Mouse (Mus musculus) neutrophil, adult 5-6 weeks (primary cell): ENCODE results near the gene Pdia3. TPM values are rescaled to one million over a fixed set of nuclear protein-coding genes. Genes with fewer than 3 reads are reported as not detected.
A peak's percentile ranks its signal among the peaks of the same experiment; 100 is the strongest.
"Not testable (repeated sequence)": the region's sequence is repeated elsewhere in the genome, so short reads cannot be mapped to it uniquely, and the experiment has no call there.

Experiments
- ATAC-seq: fragments of 151-379, 151-347 bp; 2 replicates; pipeline ENCODE4 v1.8.0; 2017; ENCODE audit warnings: mild to moderate bottlenecking, moderate TSS enrichment; ENCODE audit not compliant: insufficient number of reproducible peaks, poor library complexity, low FRiP score, severe bottlenecking; ENCODE audit errors: extremely low read depth
- total RNA-seq: library from RNA; stranded (forward); fragments of 200-1000 nt; gene quantifications from 2 replicates; pipeline ENCODE4 v1.2.3, GENCODE M21; 2017

Pdia3 gene
- total RNA-seq, 1 experiment from 2014 or later = 81.0 TPM

DNA sequence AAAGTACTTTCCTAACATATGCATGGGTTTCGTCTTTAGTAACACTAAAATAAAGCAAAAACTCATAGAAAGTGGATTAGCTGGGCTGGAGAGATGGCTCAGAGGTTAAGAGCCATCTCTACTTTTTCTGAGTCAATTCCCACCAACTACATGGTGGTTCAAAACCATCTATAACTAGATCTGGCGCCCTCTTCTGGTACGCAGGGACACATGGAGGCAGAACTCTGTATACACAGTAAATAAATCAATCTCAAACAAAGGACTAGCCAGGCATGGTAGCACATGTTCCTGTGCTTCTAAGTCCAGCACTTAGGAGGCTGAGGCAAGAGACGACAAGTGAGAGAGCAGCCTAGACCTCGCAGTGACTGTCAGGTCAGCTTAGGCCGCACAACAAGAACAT is 55.4 kb downstream of the Pdia3 start:
- peak; percentile 35; the same call in 1 of the 2 replicates for ATAC-seq

DNA sequence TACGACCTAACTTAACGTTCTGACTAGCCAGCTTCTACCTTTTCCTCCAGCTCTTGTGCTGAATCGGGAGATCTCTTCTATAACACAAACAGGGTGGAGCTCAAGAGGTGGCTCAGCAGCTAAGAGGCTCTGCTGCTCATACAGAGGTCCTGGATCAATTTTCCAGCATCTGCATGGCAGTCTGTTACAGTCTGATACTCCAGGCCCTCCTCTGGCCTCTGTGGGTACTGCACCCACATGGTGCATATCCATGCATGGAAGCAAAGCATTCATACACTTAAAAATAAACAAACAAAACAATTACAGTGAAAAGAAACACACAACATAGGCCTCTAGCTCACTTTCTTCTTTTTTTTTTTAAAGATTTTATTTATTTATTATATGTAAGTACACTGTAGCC is 59.2 kb downstream of the Pdia3 start:
- not testable (repeated sequence) for ATAC-seq

DNA sequence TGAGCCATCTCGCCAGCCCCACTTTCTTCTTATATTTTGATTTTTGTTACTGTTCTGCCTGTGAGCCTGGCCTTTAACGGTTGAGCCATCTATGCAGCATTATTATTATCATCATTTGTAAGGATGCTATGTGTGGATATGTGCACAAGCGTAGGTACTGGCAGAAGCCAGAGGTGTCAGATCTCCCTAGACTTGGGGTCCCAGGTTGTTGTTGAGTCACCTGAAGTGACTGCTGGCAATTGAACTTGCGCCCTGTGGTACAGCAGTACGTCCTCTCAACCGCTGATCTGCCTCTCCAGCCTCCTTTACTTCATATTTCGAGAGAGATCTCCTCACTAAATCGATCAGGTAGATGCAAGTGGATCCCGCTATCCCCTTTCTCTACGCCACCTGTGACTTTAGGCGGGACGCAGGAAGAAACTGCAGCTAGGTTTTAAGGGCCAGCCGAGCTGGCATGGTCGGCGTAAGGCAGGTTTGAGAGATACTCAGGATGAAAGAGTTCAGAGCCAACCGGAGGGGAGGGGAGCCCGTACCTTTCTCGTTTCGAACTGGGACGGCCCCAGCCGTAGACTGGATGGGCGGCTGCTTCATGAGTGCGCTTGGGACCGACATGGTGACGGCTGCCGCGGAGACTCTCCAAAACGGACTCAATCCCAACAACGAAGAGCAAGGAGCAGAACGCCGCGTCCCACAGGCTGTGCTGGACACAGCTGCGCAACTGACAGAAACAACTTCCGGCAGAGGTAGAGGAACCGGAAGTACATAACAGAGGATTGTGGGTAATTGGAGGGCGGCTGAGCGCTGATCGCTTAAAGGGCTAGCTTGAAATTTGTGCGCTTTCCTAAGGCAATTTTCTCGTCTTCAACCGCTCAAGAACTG is 60.0 kb downstream of the Pdia3 start, which contains the start of gene Mfap1b:
Gene Mfap1b (minus strand): TSS at position 767 of the 879 bp plus-strand sequence.
- peak; percentile 97 for ATAC-seq

DNA sequence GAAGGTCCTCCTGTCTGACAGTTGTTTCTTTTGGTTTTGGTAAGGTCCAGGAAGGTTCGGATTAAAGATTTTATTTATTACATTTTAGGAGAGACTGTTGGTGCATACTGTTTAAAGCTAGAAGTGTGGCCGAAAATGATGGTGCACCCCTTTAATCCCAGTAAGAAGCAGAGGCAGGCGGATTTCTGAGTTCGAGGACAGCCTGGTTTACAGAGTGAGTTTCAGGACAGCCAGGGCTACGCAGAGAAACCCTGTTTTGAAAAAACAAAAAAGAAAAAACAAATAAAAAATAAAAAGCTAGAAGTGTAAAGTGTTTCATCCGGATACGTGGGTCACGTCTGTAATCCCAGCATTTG is 60.6 kb downstream of the Pdia3 start:
- ATAC-seq = no peak

DNA sequence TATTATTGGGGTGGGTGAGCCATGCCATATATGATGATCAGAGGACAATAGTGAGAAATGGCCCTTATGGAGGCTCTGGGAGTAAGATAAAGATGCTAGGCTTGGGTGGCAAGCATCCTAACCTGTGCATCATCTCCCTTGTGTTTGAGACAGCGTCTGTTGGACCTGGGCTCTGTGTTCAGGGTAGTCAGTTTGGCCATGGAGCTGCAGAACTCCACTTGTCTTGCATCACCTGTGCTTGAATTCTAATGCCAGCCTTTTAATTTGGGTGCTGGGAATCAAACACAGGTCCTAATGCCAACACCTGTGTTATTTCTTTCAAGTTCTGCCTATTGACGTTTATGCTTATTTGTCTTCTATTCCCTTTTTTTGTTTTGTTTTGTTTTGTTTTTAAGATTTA is 61.7 kb downstream of the Pdia3 start:
- not testable (repeated sequence) for ATAC-seq

DNA sequence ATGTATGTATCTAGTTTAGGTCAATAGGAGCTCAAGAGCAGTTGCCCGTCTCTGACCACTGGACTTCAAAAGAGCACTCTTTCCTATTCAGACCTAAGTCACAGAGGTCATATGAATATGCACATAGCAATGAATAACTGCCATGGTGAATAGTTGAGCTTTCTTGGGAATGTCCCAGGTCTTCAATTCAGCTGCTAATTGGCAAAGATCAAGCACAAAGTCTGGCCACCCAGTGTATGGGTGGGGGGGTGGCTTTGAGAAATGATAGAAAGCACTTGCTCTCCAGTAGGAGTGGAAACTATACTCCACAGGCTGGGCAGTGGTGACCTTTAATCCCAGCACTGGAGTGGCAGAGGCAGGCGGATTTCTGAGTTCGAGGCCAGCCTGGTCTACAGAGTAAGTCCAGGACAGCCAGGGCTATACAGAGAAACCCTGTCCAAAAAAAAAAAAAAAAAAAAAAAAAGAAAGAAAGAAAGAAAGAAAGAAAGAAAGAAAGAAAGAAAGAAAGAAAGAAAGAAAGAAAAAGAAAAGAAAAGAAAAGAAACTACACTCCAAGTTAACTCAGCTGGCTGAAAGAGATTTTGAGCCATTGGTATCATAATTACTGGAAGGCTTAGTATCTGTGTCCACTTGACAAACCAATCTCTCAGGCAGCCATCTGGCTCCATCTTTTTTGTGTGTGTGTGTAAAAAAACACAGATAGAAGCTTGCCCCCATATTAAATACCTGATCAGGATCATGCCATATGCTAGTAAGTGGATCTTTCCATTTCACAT is 64.1 kb downstream of the Pdia3 start:
- ATAC-seq = no peak

DNA sequence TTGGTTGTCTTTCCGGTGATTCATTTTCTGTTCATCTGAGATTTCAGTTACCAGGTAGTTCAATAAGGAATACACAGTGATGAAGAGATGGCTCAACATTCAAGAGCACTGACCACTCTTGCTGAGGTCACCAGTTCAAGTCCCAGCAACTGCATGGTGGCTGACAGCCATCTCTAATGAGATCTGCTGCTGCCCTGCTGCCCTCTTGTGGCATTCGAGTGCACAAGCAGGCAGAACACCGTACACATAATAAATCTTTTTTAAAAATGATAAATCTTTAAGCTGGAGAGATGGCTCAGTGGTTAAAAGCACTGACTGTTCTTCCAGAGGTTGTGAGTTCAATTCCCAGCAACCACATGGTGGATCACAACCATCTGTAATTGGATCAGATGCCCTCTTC is 66.9 kb downstream of the Pdia3 start:
- ATAC-seq = peak; percentile 73; the same call in 1 of the 2 replicates

DNA sequence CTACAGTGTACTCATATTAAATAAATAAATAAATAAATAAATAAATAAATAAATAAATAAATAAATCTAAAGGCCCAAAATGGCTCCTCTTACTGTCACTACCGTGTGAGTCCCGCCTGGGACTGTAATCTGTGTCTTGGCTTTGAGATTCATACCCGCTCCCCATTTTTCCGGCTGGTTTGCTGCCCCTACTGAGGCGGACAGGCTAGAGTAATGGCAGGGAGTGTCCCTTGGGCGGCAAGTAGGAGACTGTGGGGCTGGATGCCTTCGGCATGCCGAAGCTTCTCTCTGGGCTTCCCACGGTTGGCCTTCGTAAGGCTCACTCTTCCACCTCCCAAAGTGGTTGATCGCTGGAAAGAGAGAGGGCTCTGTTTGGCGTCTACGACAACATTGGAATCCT is 67.3 kb downstream of the Pdia3 start:
- ATAC-seq = not testable (repeated sequence)

DNA sequence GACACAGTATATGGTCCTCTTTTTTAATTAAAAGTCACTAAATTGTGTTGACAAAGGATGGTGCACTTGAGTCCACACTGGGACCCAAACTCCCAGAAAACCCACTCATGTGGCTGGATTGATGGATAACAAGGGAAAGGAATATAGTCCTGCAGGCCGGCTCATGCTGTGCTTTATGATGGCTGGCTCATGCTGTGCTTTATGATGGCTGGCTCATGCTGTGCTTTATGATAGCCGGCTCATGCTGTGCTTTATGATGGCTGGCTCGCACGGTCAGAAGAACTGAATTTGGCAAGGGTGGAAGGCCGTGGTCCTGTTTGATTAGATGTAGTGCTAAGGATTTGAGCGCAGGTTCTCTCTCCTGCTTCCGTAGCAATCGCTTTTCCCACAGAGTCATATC is 70.0 kb downstream of the Pdia3 start:
- ATAC-seq = no peak

DNA sequence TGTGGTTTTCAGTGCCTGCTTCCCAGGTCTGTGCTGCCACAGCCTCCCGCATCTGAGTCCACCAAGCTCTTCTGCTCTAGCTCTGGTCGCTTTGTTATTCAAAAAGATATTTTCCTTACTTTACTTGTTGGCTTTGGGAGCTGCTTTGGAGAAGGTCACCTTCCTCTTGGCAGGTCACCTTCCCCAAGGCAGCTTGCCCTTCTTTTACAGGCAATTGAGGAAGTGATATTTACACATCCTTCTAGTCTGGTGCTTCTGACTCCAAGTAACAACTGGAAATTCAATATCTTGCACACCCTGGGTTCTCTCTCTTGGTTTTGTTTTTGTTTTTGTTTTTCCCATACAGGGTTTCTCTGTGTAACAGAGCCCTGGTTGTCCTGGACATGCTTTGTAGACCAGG is 70.8 kb downstream of the Pdia3 start:
- ATAC-seq = 0 out of 2 replicates have a peak, but pooled peaks have one; percentile 11

Other genes with a start within 250 kb of the Pdia3 start
- gene Tubgcp4, start 243.1 kb upstream of the Pdia3 start, total RNA-seq = 67.0 and 73.2 TPM in 2 replicates
- 46.9 and 50.3 TPM in 2 replicates for gene Zscan29, start 242.7 kb upstream of the Pdia3 start, total RNA-seq
- gene Trp53bp1, start 142.4 kb upstream of the Pdia3 start, total RNA-seq = 43.3 and 53.2 TPM in 2 replicates
- not detected in 2 replicates for gene Map1a, start 124.2 kb upstream of the Pdia3 start, total RNA-seq
- 12.8 and 14.2 TPM in 2 replicates for gene Ppip5k1, start 58.4 kb upstream of the Pdia3 start, total RNA-seq
- gene Ckmt1, start 56.1 kb upstream of the Pdia3 start, total RNA-seq = not detected in 2 replicates
- not detected in 2 replicates for gene Strc, start 26.6 kb upstream of the Pdia3 start, total RNA-seq
- 2.8 and 3.1 TPM in 2 replicates for gene Catsper2, start within 50 bp of the Pdia3 start, total RNA-seq
- gene Ell3, start 30.5 kb downstream of the Pdia3 start, total RNA-seq = 36.3 and 45.4 TPM in 2 replicates
- 101 and 116 TPM in 2 replicates for gene Serf2, start 35.4 kb downstream of the Pdia3 start, total RNA-seq
- 96.9 and 98.5 TPM in 2 replicates for gene Hypk, start 39.5 kb downstream of the Pdia3 start, total RNA-seq
- 2.0 and 4.2 TPM in 2 replicates for gene Serinc4, start 43.0 kb downstream of the Pdia3 start, total RNA-seq
- gene Mfap1b, start 60.3 kb downstream of the Pdia3 start, total RNA-seq = 120 and 128 TPM in 2 replicates
- 80.3 and 92.3 TPM in 2 replicates for gene Mfap1a, start 92.9 kb downstream of the Pdia3 start, total RNA-seq
- 11.2 and 11.4 TPM in 2 replicates for gene Wdr76, start 92.9 kb downstream of the Pdia3 start, total RNA-seq